In the genomic region with DNA sequence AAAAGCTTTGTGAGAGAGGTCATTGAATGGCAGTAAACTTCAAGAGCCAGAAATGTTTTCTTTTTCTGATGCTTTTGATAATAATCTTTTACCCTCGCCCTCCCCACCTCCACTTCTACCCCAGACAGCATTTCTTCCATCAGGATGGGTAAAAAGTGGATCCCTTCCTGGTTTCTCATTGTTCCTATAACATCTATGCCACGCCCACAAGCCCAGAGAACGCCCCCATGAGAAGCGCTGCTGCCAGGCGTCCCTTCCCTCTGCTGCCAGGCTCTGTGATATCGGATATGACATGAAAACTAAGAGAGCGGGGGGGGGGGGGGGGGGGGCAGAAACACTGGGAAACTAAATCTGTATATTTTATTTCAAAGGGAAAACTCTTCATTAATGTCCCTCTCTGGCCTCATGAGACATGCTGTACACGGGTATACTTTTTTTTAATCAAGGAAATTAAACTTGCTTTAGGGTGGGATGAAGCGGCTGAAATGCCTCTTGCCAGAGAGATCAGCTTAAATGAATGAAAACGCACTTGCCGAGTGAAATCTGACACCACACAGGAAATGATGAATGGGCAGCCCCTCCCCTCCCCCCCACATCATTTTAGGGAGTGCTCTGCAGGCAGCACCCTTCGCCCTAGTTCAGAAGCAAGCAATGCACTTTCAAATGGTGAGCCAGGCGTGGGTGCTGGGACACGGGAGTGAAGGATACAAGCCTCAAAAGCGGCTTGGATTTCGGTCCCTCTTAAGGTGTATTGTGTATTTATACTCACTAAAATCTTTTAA, we compare ENCODE assay signal across 8 mouse cellular contexts. TPM values are rescaled to one million over a fixed set of nuclear protein-coding genes. Genes with fewer than 3 reads are reported as not detected.
DNase-seq lines count a peak whose midpoint lies in the region; ATAC-seq lines count a peak whose summit lies in the region.

No protein-coding gene starts in this region.

- H3K9ac ChIP-seq in liver, embryonic 15.5 days: no peak overlapping the region
- H3K9ac ChIP-seq in stomach, embryonic 14.5 days (replicated peaks; ENCODE audit: low read depth, low read length): no peak overlapping the region

- H3K9me3 ChIP-seq in megakaryocyte, embryonic 14.5 days: no peaks in the 10 kb centered on the region
- H3K9me3 ChIP-seq in liver, embryonic 15.5 days (replicated peaks): no peaks in the 10 kb centered on the region
- H3K9me3 ChIP-seq in stomach, embryonic 14.5 days (ENCODE audit: control insufficient read depth, low read depth, low read length): no peaks in the 10 kb centered on the region

- peaks cover 13% of the 10 kb centered on the region for H3K27me3 ChIP-seq in megakaryocyte, embryonic 14.5 days (replicated peaks)
- H3K27me3 ChIP-seq in liver, embryonic 15.5 days: 0 out of 2 replicates have a peak, but pooled peaks cover 3% of the 10 kb centered on the region
- H3K27me3 ChIP-seq in stomach, embryonic 14.5 days (ENCODE audit: control insufficient read depth, insufficient read depth, low read length): no peaks in the 10 kb centered on the region

- peaks cover 44% of the 10 kb centered on the region for H3K4me1 ChIP-seq in megakaryocyte, embryonic 14.5 days
- peaks cover 3% of the 10 kb centered on the region; the same call in 1 of the 2 replicates for H3K4me1 ChIP-seq in liver, embryonic 15.5 days (replicated peaks)
- H3K4me1 ChIP-seq in stomach, embryonic 14.5 days (ENCODE audit: control insufficient read depth, insufficient read depth, low read length): peaks cover 3% of the 10 kb centered on the region; the same call in 1 of the 2 replicates

- H3K36me3 ChIP-seq in megakaryocyte, embryonic 14.5 days (replicated peaks; ENCODE audit: low read length): no peaks in the 10 kb centered on the region
- no peaks in the 10 kb centered on the region for H3K36me3 ChIP-seq in liver, embryonic 15.5 days (replicated peaks)
- no peaks in the 10 kb centered on the region for H3K36me3 ChIP-seq in stomach, embryonic 14.5 days (ENCODE audit: control insufficient read depth, insufficient read depth, low read length)

- H3K4me3 ChIP-seq in megakaryocyte, embryonic 14.5 days (replicated peaks): peak overlapping the region; percentile 86
- H3K4me3 ChIP-seq in liver, embryonic 15.5 days (replicated peaks): no peak overlapping the region
- peak overlapping the region; percentile 17; the same call in 1 of the 2 replicates for H3K4me3 ChIP-seq in stomach, embryonic 14.5 days (ENCODE audit: low read depth, low read length)

- H3K4me2 ChIP-seq in liver, embryonic 15.5 days: peak overlapping the region; percentile 40
- peak overlapping the region; percentile 58 for H3K4me2 ChIP-seq in stomach, embryonic 14.5 days (replicated peaks; ENCODE audit: low read depth, low read length)

- H3K27ac ChIP-seq in liver, embryonic 15.5 days (replicated peaks): no peak overlapping the region
- peak overlapping the region; percentile 21; the same call in 1 of the 2 replicates for H3K27ac ChIP-seq in stomach, embryonic 14.5 days (ENCODE audit: low read length)

- 9% methylated on average over 16 of the region's 16 CpGs for WGBS in liver, embryonic 15.5 days (ENCODE audit: insufficient replicate concordance)
- 8% methylated on average over 15 of the region's 16 CpGs for WGBS in stomach, embryonic 14.5 days

- no peak for ATAC-seq in megakaryocyte, adult 5-6 weeks (ENCODE audit: poor library complexity, severe bottlenecking)
- peak; percentile 71 to 79 for ATAC-seq in hematopoietic stem cell, adult 5-6 weeks (replicated peaks in 1 of 2; ENCODE audit: insufficient read depth in 1 of 2, low FRiP score in 2 of 2, low TSS enrichment in 1 of 2, low read depth in 1 of 2, poor library complexity in 2 of 2, severe bottlenecking in 2 of 2)
- ATAC-seq in liver, embryonic 15.5 days (ENCODE audit: insufficient read depth): no peak
- peak; percentile 59; the same call in 1 of the 2 replicates for ATAC-seq in stomach, embryonic 14.5 days (ENCODE audit: insufficient number of reproducible peaks, insufficient read depth, low FRiP score, low read depth)
- no peak for ATAC-seq in erythroid progenitor cell, adult 5-6 weeks (replicated peaks; ENCODE audit: low FRiP score, poor library complexity, severe bottlenecking)

- peak; percentile 88 for DNase-seq in embryo, embryonic 10.5 days (ENCODE audit: low spot score)
- DNase-seq in cerebellum, adult 18-20 months: no peak

RNA-seq across cellular contexts. Expression of a gene that starts 22.8 kb away (rescaled TPM):
- not detected in 2 replicates for polyA plus RNA-seq in megakaryocyte, embryonic 14.5 days (2012; ENCODE audit: insufficient read depth, low replicate concordance)
- total RNA-seq in megakaryocyte, adult 5-6 weeks (2015): 0.16 TPM in 1 of 2 replicates, not detected in the other
- total RNA-seq in megakaryocyte, adult 5-6 weeks (2017): not detected in 2 replicates
- total RNA-seq in hematopoietic stem cell, adult 5-6 weeks (2017): not detected in 2 replicates
- 0.69 TPM in 2 replicates for polyA plus RNA-seq in liver, embryonic 15.5 days (2015; fragmentation: Nextera tagmentation; extraction: Ambion mirVana)
- 11.4 and 11.5 TPM in 2 replicates for polyA plus RNA-seq in stomach, embryonic 14.5 days (2014; fragmentation: Nextera tagmentation; extraction: Ambion mirVana)
- total RNA-seq in erythroid progenitor cell, adult 5-6 weeks (2015; ENCODE audit: low replicate concordance): not detected in 2 replicates
- total RNA-seq in erythroid progenitor cell, adult 5-6 weeks (2017; ENCODE audit: low replicate concordance): not detected in 2 replicates

Comparison
In these comparisons a context has a peak if more than half of its experiments do, and no peak if none do; other contexts are left out.
1. ATAC-seq: peak in hematopoietic stem cell, adult 5-6 weeks (2 of 2) and stomach, embryonic 14.5 days (single experiment); none in megakaryocyte, adult 5-6 weeks (single experiment), liver, embryonic 15.5 days (single experiment) and erythroid progenitor cell, adult 5-6 weeks (single experiment).